Mouse (Mus musculus) intestine, postnatal 0 days (tissue): ENCODE data around the gene Spcs1. TPM values are rescaled to one million over a fixed set of nuclear protein-coding genes. Genes with fewer than 3 reads are reported as not detected.

Experiments
- ATAC-seq: fragments of 200-750 bp; cut with Nextera tagmentation; 2 replicates; pipeline ENCODE4 v1.8.0; 2017; ENCODE audit warnings: mild to moderate bottlenecking, moderate TSS enrichment, moderate library complexity
- H3K27ac ChIP-seq: fragments of 300-500 bp; sonication (generic); 2 replicates; pipeline ENCODE4 v1.5.1; 2014; ENCODE audit warnings: mild to moderate bottlenecking, low read depth, low read length, moderate library complexity
- H3K27me3 ChIP-seq: fragments of 300-500 bp; sonication (generic); replicated peaks from 2 replicates; pipeline ENCODE4 v1.6.1; 2014; ENCODE audit warnings: low read length, mixed read lengths; ENCODE audit not compliant: control insufficient read depth, insufficient read depth
- H3K36me3 ChIP-seq: fragments of 300-500 bp; sonication (generic); 2 replicates; pipeline ENCODE4 v1.6.1; 2014; ENCODE audit warnings: mild to moderate bottlenecking, moderate library complexity; ENCODE audit not compliant: control insufficient read depth, insufficient read depth
- H3K4me1 ChIP-seq: fragments of 300-500 bp; sonication (generic); replicated peaks from 2 replicates; pipeline ENCODE4 v1.6.1; 2014; ENCODE audit warnings: antibody characterized with exemption, low read length, mixed read lengths; ENCODE audit not compliant: control insufficient read depth, insufficient read depth
- H3K4me2 ChIP-seq: fragments of 300-500 bp; sonication (generic); replicated peaks from 2 replicates; pipeline ENCODE4 v1.6.1; 2014; ENCODE audit warnings: low read depth, mild to moderate bottlenecking, moderate library complexity
- H3K4me3 ChIP-seq: fragments of 300-500 bp; sonication (generic); 2 replicates; pipeline ENCODE4 v1.5.1; 2014; ENCODE audit warnings: low read depth, low read length
- H3K9ac ChIP-seq: fragments of 300-500 bp; sonication (generic); 2 replicates; pipeline ENCODE4 v1.6.1; 2014; ENCODE audit warnings: mild to moderate bottlenecking, low read depth, low read length
- H3K9me3 ChIP-seq: fragments of 300-500 bp; sonication (generic); 2 replicates; pipeline ENCODE4 v1.6.1; 2016; ENCODE audit warnings: mixed run types; ENCODE audit not compliant: control insufficient read depth
- CTCF ChIP-seq: sonication (generic); IDR thresholded peaks from 2 replicates; pipeline ENCODE4 v1.5.1; 2016; ENCODE audit warnings: low read depth, mild to moderate bottlenecking, control low read depth, antibody characterized with exemption, moderate library complexity
- WGBS: fragments of 180-500 bp; shearing (Covaris S2); extraction: QIAGEN DNeasy Blood & Tissue Kit; methylation state at CpG from one replicate; pipeline ENCODE4 v1.1.7; 2014; 5-methylcytosine and 5-hydroxymethylcytosine counted together
- polyA plus RNA-seq: library from polyadenylated mRNA; unstranded; fragments of >200 nt; fragmentation: Nextera tagmentation; extraction: Ambion mirVana; gene quantifications from 2 replicates; pipeline ENCODE4 v1.2.1, GENCODE M21; 2015

The Spcs1 gene
- polyA plus RNA-seq, 1 experiment from 2014 or later, result 465 TPM

DNA sequence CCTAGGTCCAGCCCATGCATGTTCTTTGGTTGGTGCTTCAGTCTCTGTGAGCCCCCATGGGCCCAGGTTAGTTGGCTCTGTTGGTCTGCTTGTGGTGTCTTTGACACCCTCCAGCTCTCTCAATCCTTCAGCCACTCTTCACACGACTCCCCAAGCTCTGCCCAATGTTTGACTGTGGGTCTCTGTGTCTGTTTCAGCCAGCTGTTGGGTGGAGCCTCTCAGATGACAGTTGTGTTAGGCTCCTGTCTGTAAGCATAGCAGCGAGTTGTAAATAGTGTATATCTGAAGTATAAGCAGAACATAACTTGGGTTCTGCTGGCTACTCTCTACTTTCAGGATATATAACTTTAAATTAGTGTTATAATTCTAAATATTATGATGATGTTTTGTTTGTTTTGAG, 43.0 kb downstream of the Spcs1 start:
- Histone ChIP-seq H3K36me3 (no peaks in the 10 kb centered on the region; the same call in none of the 2 replicates), H3K4me3 (no peak overlapping the region), H3K27ac (no peak overlapping the region; the same call in 1 of the 2 replicates), H3K4me2 (no peak overlapping the region), H3K4me1 (no peaks in the 10 kb centered on the region), H3K9ac (no peak overlapping the region), H3K27me3 (no peaks in the 10 kb centered on the region), H3K9me3 (no peaks in the 10 kb centered on the region)
- no peak for TF ChIP-seq CTCF
- WGBS, result 66% methylated on average over 2 of the region's 2 CpGs
- no peak for ATAC-seq

DNA sequence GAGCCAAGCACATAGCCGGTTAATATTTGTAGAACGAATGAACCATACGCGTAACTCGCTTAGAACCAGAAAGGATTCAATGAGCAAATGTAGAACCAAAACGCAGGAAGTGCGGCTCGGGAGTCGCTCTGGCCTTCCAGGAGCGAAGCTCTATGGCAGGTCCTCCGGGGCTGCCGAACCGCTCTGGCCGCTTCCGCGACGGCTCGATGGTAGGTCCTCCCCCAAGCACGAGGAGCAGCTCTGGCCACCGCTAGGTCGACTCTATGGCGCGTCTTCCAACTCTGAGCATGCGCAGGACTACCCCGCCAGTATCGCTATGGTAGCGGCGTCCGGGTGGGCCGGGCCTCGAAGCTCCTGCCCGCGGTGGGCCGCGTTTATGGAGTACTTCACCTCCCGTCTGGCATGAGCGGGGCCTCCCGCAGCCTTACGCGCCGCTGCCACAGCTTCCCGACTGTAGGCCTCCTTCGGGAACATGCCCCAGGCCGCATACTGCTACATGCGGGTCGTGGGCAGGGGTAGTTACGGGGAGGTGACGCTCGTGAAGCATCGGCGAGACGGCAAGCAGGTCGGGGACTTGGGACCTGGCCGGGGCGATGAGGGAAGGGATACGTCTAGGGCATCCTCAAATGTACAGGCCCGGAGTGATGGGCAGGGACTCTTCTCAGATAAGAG, 50.2 kb downstream of the Spcs1 start, which contains the start of gene Nek4:
TSS of gene Nek4 (plus strand) at position 224 of the 672 bp plus-strand sequence.
- under 1% methylated on average over 57 of the region's 57 CpGs for WGBS
- no peaks in the 10 kb centered on the region for H3K9me3 ChIP-seq
- no peak within 1 kb of the TSS; the same call in 1 of the 2 replicates for H3K27ac ChIP-seq

DNA sequence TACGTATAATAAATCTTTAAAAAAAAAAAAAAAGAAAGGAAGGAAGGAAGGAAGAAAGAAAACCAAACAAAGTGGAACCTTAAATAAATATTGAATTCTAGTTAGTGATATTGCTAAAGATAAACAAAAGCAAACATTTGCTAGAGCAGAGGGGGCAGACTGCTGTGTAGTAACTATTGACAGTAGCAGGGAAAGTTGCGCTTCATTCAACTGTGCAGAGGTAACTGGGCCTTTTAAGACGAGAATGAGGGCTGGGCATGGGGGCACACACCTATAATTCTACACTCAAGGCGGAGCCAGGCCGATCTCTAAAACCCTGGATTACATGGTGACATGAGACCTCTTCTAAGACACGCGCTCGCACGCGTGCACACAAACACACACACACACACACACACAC, 51.5 kb downstream of the Spcs1 start:
- ATAC-seq, result no peak
- H3K27me3 ChIP-seq, result no peaks in the 10 kb centered on the region
- no peaks in the 10 kb centered on the region for H3K36me3 ChIP-seq
- no peak overlapping the region for H3K9ac ChIP-seq
- no peak overlapping the region for H3K4me2 ChIP-seq
- no peak overlapping the region for H3K4me3 ChIP-seq
- 88% methylated on average over 10 of the region's 10 CpGs for WGBS
- no peaks in the 10 kb centered on the region for H3K4me1 ChIP-seq
- TF ChIP-seq CTCF, result no peak
- no peaks in the 10 kb centered on the region for H3K9me3 ChIP-seq
- H3K27ac ChIP-seq, result no peak overlapping the region

More for the DNA sequence above, 50.2 kb downstream of the Spcs1 start, which contains the start of gene Nek4:
- Histone ChIP-seq H3K4me3 (peak within 1 kb of the TSS; percentile 84), H3K4me1 (no peaks in the 10 kb centered on the region), H3K27me3 (no peaks in the 10 kb centered on the region), H3K36me3 (no peaks in the 10 kb centered on the region), H3K4me2 (peak within 1 kb of the TSS; percentile 93), H3K9ac (peak within 1 kb of the TSS; percentile 78)
- peak; percentile 46 for TF ChIP-seq CTCF
- peak; percentile 98 for ATAC-seq

Other genes with a start within 250 kb of the Spcs1 start
- gene Tmem110, start 176.1 kb downstream of the Spcs1 start, polyA plus RNA-seq, result 17.5 and 18.0 TPM in 2 replicates
- gene Mustn1, start 122.5 kb downstream of the Spcs1 start, polyA plus RNA-seq, result 24.7 and 27.2 TPM in 2 replicates
- 0.16 TPM in 1 of 2 replicates, not detected in the other for gene Itih4, start 115.2 kb downstream of the Spcs1 start, polyA plus RNA-seq
- 3.9 and 4.7 TPM in 2 replicates for gene Itih3, start 77.9 kb downstream of the Spcs1 start, polyA plus RNA-seq
- gene Itih1, start 58.4 kb downstream of the Spcs1 start, polyA plus RNA-seq, result not detected in 2 replicates
- 2.9 and 3.0 TPM in 2 replicates for gene Nek4, start 50.3 kb downstream of the Spcs1 start, polyA plus RNA-seq
- 18.2 and 21.6 TPM in 2 replicates for gene Glt8d1, start 272 bp downstream of the Spcs1 start, polyA plus RNA-seq
- gene Pbrm1, start 17.5 kb upstream of the Spcs1 start, polyA plus RNA-seq, result 33.1 and 39.8 TPM in 2 replicates
- 53.5 and 59.6 TPM in 2 replicates for gene Gnl3, start 17.5 kb upstream of the Spcs1 start, polyA plus RNA-seq
- gene Smim4, start 127.3 kb upstream of the Spcs1 start, polyA plus RNA-seq, result 127 and 132 TPM in 2 replicates
- gene Nt5dc2, start 129.4 kb upstream of the Spcs1 start, polyA plus RNA-seq, result 31.2 and 34.9 TPM in 2 replicates
- 20.6 and 23.1 TPM in 2 replicates for gene Stab1, start 167.0 kb upstream of the Spcs1 start, polyA plus RNA-seq
- gene Tnnc1, start 206.6 kb upstream of the Spcs1 start, polyA plus RNA-seq, result 1.4 and 1.6 TPM in 2 replicates
- 74.1 and 78.8 TPM in 2 replicates for gene Nisch, start 215.3 kb upstream of the Spcs1 start, polyA plus RNA-seq
- 0.61 and 0.74 TPM in 2 replicates for gene Sema3g, start 216.2 kb upstream of the Spcs1 start, polyA plus RNA-seq
- gene Phf7, start 249.6 kb upstream of the Spcs1 start, polyA plus RNA-seq, result 8.6 and 10.3 TPM in 2 replicates
- gene Bap1, start 249.8 kb upstream of the Spcs1 start, polyA plus RNA-seq, result 20.7 and 22.4 TPM in 2 replicates